In genomic region chr4:134730106-134730505, GRCm38 (mm10) we compare ENCODE assay signal across 8 mouse cellular contexts. TPM values are rescaled to one million over a fixed set of nuclear protein-coding genes. Genes with fewer than 3 reads are reported as not detected.
DNase-seq lines count a peak whose midpoint lies in the region; ATAC-seq and TF ChIP-seq lines count a peak whose summit lies in the region.

No protein-coding gene starts in this region.

- no peak overlapping the region for H3K9ac ChIP-seq in heart, embryonic 11.5 days (ENCODE audit: low read depth, low read length)
- no peak overlapping the region for H3K9ac ChIP-seq in heart, embryonic 15.5 days
- no peak overlapping the region for H3K9ac ChIP-seq in liver, postnatal 0 days (replicated peaks)

- peak; percentile 95 for DNase-seq in heart, adult 11 months
- DNase-seq in R1 (ENCODE audit: low read depth, low spot score): peak; percentile 97
- no peak for DNase-seq in liver, postnatal 0 days
- no peak for DNase-seq in thymus, adult 2 months
- DNase-seq in cerebellum, postnatal 10 days: no peak
- no peak for DNase-seq in thymus, postnatal 4 days

- H3K27ac ChIP-seq in heart, embryonic 11.5 days (ENCODE audit: low read depth, low read length): no peak overlapping the region
- no peak overlapping the region for H3K27ac ChIP-seq in heart, embryonic 15.5 days
- peak overlapping the region; percentile 70 for H3K27ac ChIP-seq in liver, postnatal 0 days (ENCODE audit: low read depth)
- no peak overlapping the region for H3K27ac ChIP-seq in thymus, adult 2 months (ENCODE audit: control insufficient read depth, insufficient read depth, low read length)

- 0 out of 2 replicates have a peak, but pooled peaks cover 3% of the 10 kb centered on the region for H3K27me3 ChIP-seq in heart, embryonic 11.5 days (ENCODE audit: control insufficient read depth, insufficient read depth, low read length)
- no peaks in the 10 kb centered on the region; the same call in 1 of the 2 replicates for H3K27me3 ChIP-seq in heart, embryonic 15.5 days
- no peaks in the 10 kb centered on the region for H3K27me3 ChIP-seq in liver, postnatal 0 days (ENCODE audit: insufficient read depth, low read length)
- no peaks in the 10 kb centered on the region for H3K27me3 ChIP-seq in thymus, adult 2 months (ENCODE audit: control insufficient read depth, insufficient read depth, low read length)

- ATAC-seq in heart, embryonic 11.5 days (replicated peaks; ENCODE audit: insufficient number of reproducible peaks, low FRiP score, low TSS enrichment): no peak
- ATAC-seq in heart, embryonic 15.5 days (replicated peaks; ENCODE audit: insufficient number of reproducible peaks, insufficient read depth, low FRiP score, low read depth): 0 out of 2 replicates have a peak, but pooled peaks have one; percentile 37
- no peak for ATAC-seq in liver, postnatal 0 days

- TF ChIP-seq CTCF in liver, postnatal 0 days (IDR thresholded peaks at IDR 0.05; ENCODE audit: low read depth): no peak
- TF ChIP-seq CTCF in thymus, adult 2 months (IDR thresholded peaks at IDR 0.05; ENCODE audit: borderline replicate concordance, control insufficient read depth, extremely low read depth, insufficient read depth, low read length, poor library complexity): no peak

- TF ChIP-seq EP300 in liver, postnatal 0 days (IDR thresholded peaks at IDR 0.05; ENCODE audit: low read depth): no peak

- no peak overlapping the region for H3K4me3 ChIP-seq in heart, embryonic 11.5 days (ENCODE audit: low read depth, low read length)
- H3K4me3 ChIP-seq in heart, embryonic 15.5 days: no peak overlapping the region
- no peak overlapping the region for H3K4me3 ChIP-seq in liver, postnatal 0 days (ENCODE audit: low read depth, low read length)
- H3K4me3 ChIP-seq in thymus, adult 2 months (ENCODE audit: control insufficient read depth, insufficient read depth, low read length): no peak overlapping the region

- TF ChIP-seq POLR2A in thymus, adult 2 months (IDR thresholded peaks at IDR 0.05; ENCODE audit: control insufficient read depth, extremely low read depth, insufficient read depth, low read length, poor library complexity): no peak

- H3K4me1 ChIP-seq in heart, embryonic 11.5 days (ENCODE audit: control insufficient read depth, insufficient read depth, low read length): peaks cover 14% of the 10 kb centered on the region
- peaks cover 34% of the 10 kb centered on the region for H3K4me1 ChIP-seq in heart, embryonic 15.5 days (replicated peaks)
- peaks cover 24% of the 10 kb centered on the region for H3K4me1 ChIP-seq in liver, postnatal 0 days (ENCODE audit: insufficient read depth)
- H3K4me1 ChIP-seq in thymus, adult 2 months (replicated peaks; ENCODE audit: control insufficient read depth, insufficient read depth, low read length): peaks cover 11% of the 10 kb centered on the region

- WGBS in heart, embryonic 11.5 days (ENCODE audit: insufficient replicate concordance): 2% methylated on average over 8 of the region's 8 CpGs
- 1% methylated on average over 8 of the region's 8 CpGs for WGBS in heart, embryonic 15.5 days
- WGBS in liver, postnatal 0 days (ENCODE audit: insufficient replicate concordance): 11% methylated on average over 8 of the region's 8 CpGs
- WGBS in thymus, adult 2 months: 26% methylated on average over 8 of the region's 8 CpGs

- H3K36me3 ChIP-seq in heart, embryonic 11.5 days (ENCODE audit: control insufficient read depth, insufficient read depth, low read length): no peaks in the 10 kb centered on the region
- no peaks in the 10 kb centered on the region for H3K36me3 ChIP-seq in heart, embryonic 15.5 days
- no peaks in the 10 kb centered on the region for H3K36me3 ChIP-seq in liver, postnatal 0 days (replicated peaks; ENCODE audit: insufficient read depth, low read length)
- no peaks in the 10 kb centered on the region for H3K36me3 ChIP-seq in thymus, adult 2 months (ENCODE audit: control insufficient read depth, insufficient read depth, low read length)

- H3K4me2 ChIP-seq in heart, embryonic 11.5 days: no peak overlapping the region; the same call in 1 of the 2 replicates
- H3K4me2 ChIP-seq in heart, embryonic 15.5 days: no peak overlapping the region; the same call in 1 of the 2 replicates
- peak overlapping the region; percentile 34; the same call in 1 of the 2 replicates for H3K4me2 ChIP-seq in liver, postnatal 0 days (ENCODE audit: low read depth, low read length)

- H3K9me3 ChIP-seq in heart, embryonic 11.5 days (replicated peaks; ENCODE audit: control insufficient read depth, low read length): no peaks in the 10 kb centered on the region
- H3K9me3 ChIP-seq in heart, embryonic 15.5 days (replicated peaks): no peaks in the 10 kb centered on the region
- no peaks in the 10 kb centered on the region for H3K9me3 ChIP-seq in liver, postnatal 0 days (ENCODE audit: low read length)

RNA-seq across cellular contexts. Expression of gene Man1c1, which starts 26.0 kb away (rescaled TPM):
- 8.6 and 9.3 TPM in 2 replicates for polyA plus RNA-seq in heart, embryonic 11.5 days (2014; fragmentation: Nextera tagmentation; extraction: Ambion mirVana)
- polyA plus RNA-seq in heart, embryonic 15.5 days (2015; fragmentation: Nextera tagmentation; extraction: Ambion mirVana): 5.1 and 6.6 TPM in 2 replicates
- 1.5 and 1.7 TPM in 2 replicates for polyA plus RNA-seq in liver, postnatal 0 days (2015; fragmentation: Nextera tagmentation; extraction: Ambion mirVana)
- 4.4 and 5.5 TPM in 2 replicates for polyA plus RNA-seq in thymus, adult 2 months (2012; rRNA removed)

RNA-seq across cellular contexts. Expression of gene Ldlrap1, which starts 37.7 kb away (rescaled TPM):
- 11.4 and 13.5 TPM in 2 replicates for polyA plus RNA-seq in heart, embryonic 11.5 days (2014; fragmentation: Nextera tagmentation; extraction: Ambion mirVana)
- 11.6 and 16.0 TPM in 2 replicates for polyA plus RNA-seq in heart, embryonic 15.5 days (2015; fragmentation: Nextera tagmentation; extraction: Ambion mirVana)
- polyA plus RNA-seq in liver, postnatal 0 days (2015; fragmentation: Nextera tagmentation; extraction: Ambion mirVana): 14.8 and 15.4 TPM in 2 replicates
- 25.3 and 26.0 TPM in 2 replicates for polyA plus RNA-seq in thymus, adult 2 months (2012; rRNA removed)

Comparison
In these comparisons a context has a peak if more than half of its experiments do, and no peak if none do; other contexts are left out.
1. DNase-seq: peak in heart, adult 11 months (single experiment) and R1 (single experiment); none in liver, postnatal 0 days (single experiment), thymus, adult 2 months (single experiment), cerebellum, postnatal 10 days (0 of 2) and thymus, postnatal 4 days (single experiment).